Mouse (Mus musculus) intestine, postnatal 0 days (tissue): ENCODE results near the gene Stat3. TPM values are rescaled to one million over a fixed set of nuclear protein-coding genes. Genes with fewer than 3 reads are reported as not detected.

Experiments
- ATAC-seq: fragments of 200-750 bp; cut with Nextera tagmentation; 2 replicates; pipeline ENCODE4 v1.8.0; 2017; ENCODE audit warnings: mild to moderate bottlenecking, moderate TSS enrichment, moderate library complexity
- H3K27ac ChIP-seq: fragments of 300-500 bp; sonication (generic); 2 replicates; pipeline ENCODE4 v1.5.1; 2014; ENCODE audit warnings: mild to moderate bottlenecking, low read depth, low read length, moderate library complexity
- H3K27me3 ChIP-seq: fragments of 300-500 bp; sonication (generic); replicated peaks from 2 replicates; pipeline ENCODE4 v1.6.1; 2014; ENCODE audit warnings: low read length, mixed read lengths; ENCODE audit not compliant: control insufficient read depth, insufficient read depth
- H3K36me3 ChIP-seq: fragments of 300-500 bp; sonication (generic); 2 replicates; pipeline ENCODE4 v1.6.1; 2014; ENCODE audit warnings: mild to moderate bottlenecking, moderate library complexity; ENCODE audit not compliant: control insufficient read depth, insufficient read depth
- H3K4me1 ChIP-seq: fragments of 300-500 bp; sonication (generic); replicated peaks from 2 replicates; pipeline ENCODE4 v1.6.1; 2014; ENCODE audit warnings: antibody characterized with exemption, low read length, mixed read lengths; ENCODE audit not compliant: control insufficient read depth, insufficient read depth
- H3K4me2 ChIP-seq: fragments of 300-500 bp; sonication (generic); replicated peaks from 2 replicates; pipeline ENCODE4 v1.6.1; 2014; ENCODE audit warnings: low read depth, mild to moderate bottlenecking, moderate library complexity
- H3K4me3 ChIP-seq: fragments of 300-500 bp; sonication (generic); 2 replicates; pipeline ENCODE4 v1.5.1; 2014; ENCODE audit warnings: low read depth, low read length
- H3K9ac ChIP-seq: fragments of 300-500 bp; sonication (generic); 2 replicates; pipeline ENCODE4 v1.6.1; 2014; ENCODE audit warnings: mild to moderate bottlenecking, low read depth, low read length
- H3K9me3 ChIP-seq: fragments of 300-500 bp; sonication (generic); 2 replicates; pipeline ENCODE4 v1.6.1; 2016; ENCODE audit warnings: mixed run types; ENCODE audit not compliant: control insufficient read depth
- CTCF ChIP-seq: sonication (generic); IDR thresholded peaks from 2 replicates; pipeline ENCODE4 v1.5.1; 2016; ENCODE audit warnings: low read depth, mild to moderate bottlenecking, control low read depth, antibody characterized with exemption, moderate library complexity
- WGBS: fragments of 180-500 bp; shearing (Covaris S2); extraction: QIAGEN DNeasy Blood & Tissue Kit; methylation state at CpG from one replicate; pipeline ENCODE4 v1.1.7; 2014; 5-methylcytosine and 5-hydroxymethylcytosine counted together
- polyA plus RNA-seq: library from polyadenylated mRNA; unstranded; fragments of >200 nt; fragmentation: Nextera tagmentation; extraction: Ambion mirVana; gene quantifications from 2 replicates; pipeline ENCODE4 v1.2.1, GENCODE M21; 2015

The Stat3 gene
- polyA plus RNA-seq, 1 experiment from 2014 or later = 61.2 TPM

DNA sequence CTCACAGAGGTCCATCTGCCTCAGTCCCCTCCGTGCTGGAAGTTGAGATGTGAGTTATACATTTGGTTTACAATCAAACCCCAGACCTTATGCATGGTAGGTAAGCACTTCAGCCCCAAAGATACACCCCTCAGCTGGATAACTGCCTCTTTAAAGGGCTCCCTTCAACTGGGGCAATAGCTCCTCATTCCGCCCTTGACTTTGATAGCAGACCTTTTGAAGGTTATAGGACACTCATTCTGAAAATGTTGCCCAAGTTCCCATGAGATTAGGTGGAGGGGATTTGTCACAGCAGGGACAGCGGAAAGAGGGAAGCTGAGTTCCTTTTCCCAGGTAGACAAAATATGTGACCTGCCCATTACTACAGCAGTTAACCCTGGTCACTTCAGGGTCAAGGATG lies 41.9 kb upstream of the Stat3 start:
- H3K27me3 ChIP-seq = no peaks in the 10 kb centered on the region
- no peak overlapping the region for H3K27ac ChIP-seq
- 82% methylated on average over 3 of the region's 3 CpGs for WGBS
- TF ChIP-seq CTCF = no peak
- no peak overlapping the region for H3K4me2 ChIP-seq
- no peaks in the 10 kb centered on the region for H3K4me1 ChIP-seq
- H3K36me3 ChIP-seq = no peaks in the 10 kb centered on the region
- H3K4me3 ChIP-seq = no peak overlapping the region
- H3K9ac ChIP-seq = no peak overlapping the region
- no peaks in the 10 kb centered on the region for H3K9me3 ChIP-seq
- no peak for ATAC-seq

GRCm38 (mm10) chr11:100980438-100980837 lies 41.1 kb upstream of the Stat3 start:
- WGBS = 72% methylated on average over 1 of the region's 1 CpGs
- no peak for ATAC-seq
- Histone ChIP-seq H3K4me2 (no peak overlapping the region), H3K4me3 (no peak overlapping the region), H3K27me3 (no peaks in the 10 kb centered on the region), H3K9ac (no peak overlapping the region), H3K9me3 (no peaks in the 10 kb centered on the region), H3K36me3 (no peaks in the 10 kb centered on the region), H3K27ac (peak overlapping the region; percentile 54; the same call in 1 of the 2 replicates), H3K4me1 (no peaks in the 10 kb centered on the region)
- TF ChIP-seq CTCF = no peak

GRCm38 (mm10) chr11:100979887-100980286 lies 40.5 kb upstream of the Stat3 start:
- ATAC-seq = peak; percentile 63

DNA sequence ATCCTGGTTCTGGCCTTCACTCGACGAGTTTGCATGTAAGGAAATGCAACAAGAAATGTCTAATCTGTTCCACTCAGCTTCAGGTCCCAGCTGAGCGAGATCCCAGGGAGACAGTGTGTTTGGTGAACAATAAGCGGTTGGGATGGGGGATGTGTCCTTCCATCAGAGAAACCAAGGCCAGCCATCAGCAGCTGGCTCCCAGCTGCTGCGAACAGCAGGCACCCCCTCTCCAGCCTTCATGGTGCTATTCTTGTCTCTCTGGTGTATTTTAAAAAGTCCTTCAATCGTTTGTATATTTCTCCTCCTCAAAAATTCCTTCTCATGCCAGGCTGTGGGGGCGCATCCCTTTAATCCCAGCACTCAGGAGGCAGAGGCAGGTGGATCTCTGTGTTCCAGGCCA lies 35.9 kb upstream of the Stat3 start:
- H3K9ac ChIP-seq = no peak overlapping the region
- no peak overlapping the region for H3K4me3 ChIP-seq
- H3K4me2 ChIP-seq = no peak overlapping the region
- 0 out of 2 replicates have a peak, but pooled peaks cover 7% of the 10 kb centered on the region for H3K27me3 ChIP-seq
- no peak overlapping the region for H3K27ac ChIP-seq
- no peaks in the 10 kb centered on the region for H3K36me3 ChIP-seq
- H3K4me1 ChIP-seq = no peaks in the 10 kb centered on the region
- 53% methylated on average over 7 of the region's 7 CpGs for WGBS
- no peaks in the 10 kb centered on the region for H3K9me3 ChIP-seq
- ATAC-seq = no peak
- no peak for TF ChIP-seq CTCF

More at GRCm38 (mm10) chr11:100979887-100980286, 40.5 kb upstream of the Stat3 start:
- peak overlapping the region; percentile 54 for H3K27ac ChIP-seq
- H3K9me3 ChIP-seq = no peaks in the 10 kb centered on the region
- no peaks in the 10 kb centered on the region for H3K4me1 ChIP-seq
- no peak overlapping the region for H3K9ac ChIP-seq
- no peaks in the 10 kb centered on the region for H3K27me3 ChIP-seq
- WGBS = 14% methylated on average over 8 of the region's 8 CpGs
- no peak overlapping the region for H3K4me3 ChIP-seq
- peak overlapping the region; percentile 1; the same call in 1 of the 2 replicates for H3K4me2 ChIP-seq
- TF ChIP-seq CTCF = no peak
- no peaks in the 10 kb centered on the region for H3K36me3 ChIP-seq

- no peak for TF ChIP-seq CTCF
- 47% methylated on average over 14 of the region's 14 CpGs for WGBS
- Histone ChIP-seq H3K4me3 (no peak overlapping the region), H3K27me3 (0 out of 2 replicates have a peak, but pooled peaks cover 8% of the 10 kb centered on the region), H3K36me3 (no peaks in the 10 kb centered on the region), H3K4me2 (no peak overlapping the region), H3K9ac (no peak overlapping the region), H3K27ac (no peak overlapping the region), H3K4me1 (no peaks in the 10 kb centered on the region), H3K9me3 (no peaks in the 10 kb centered on the region)
- no peak for ATAC-seq
Observed at GRCm38 (mm10) chr11:100974381-100974970, 35.1 kb upstream of the Stat3 start.

DNA sequence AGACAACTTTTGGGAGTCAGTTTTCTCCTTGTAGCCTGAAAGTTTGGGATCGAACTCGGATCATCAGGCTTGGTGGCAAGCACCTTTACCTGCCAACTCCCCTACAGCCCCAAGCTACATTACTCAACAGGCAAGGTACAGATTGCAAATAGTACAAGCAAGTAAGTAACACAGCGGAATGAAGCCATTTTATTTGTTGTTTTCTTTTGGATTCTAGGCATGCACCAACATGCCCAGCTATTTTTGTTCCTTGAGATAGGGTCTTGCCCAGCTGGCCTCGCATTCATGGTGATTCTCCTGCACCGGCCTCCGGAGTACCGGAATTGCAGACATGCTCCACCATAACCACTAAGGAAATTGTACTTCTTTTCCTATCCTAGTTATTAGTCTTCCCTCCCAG lies 33.9 kb upstream of the Stat3 start:
- H3K36me3 ChIP-seq = no peaks in the 10 kb centered on the region
- no peak overlapping the region for H3K27ac ChIP-seq
- TF ChIP-seq CTCF = no peak
- H3K9me3 ChIP-seq = no peaks in the 10 kb centered on the region
- no peak overlapping the region for H3K4me2 ChIP-seq
- 0 out of 2 replicates have a peak, but pooled peaks cover 10% of the 10 kb centered on the region for H3K27me3 ChIP-seq
- 0 out of 2 replicates have a peak, but pooled peaks cover 2% of the 10 kb centered on the region for H3K4me1 ChIP-seq
- WGBS = 93% methylated on average over 7 of the region's 7 CpGs
- no peak overlapping the region for H3K9ac ChIP-seq
- no peak overlapping the region for H3K4me3 ChIP-seq
- no peak for ATAC-seq
